Mouse (Mus musculus) small intestine, adult 2 months (tissue): Measurements from ENCODE around the gene Nedd8.

Experiments
- CTCF ChIP-seq: fragments of 200-500 bp; IDR thresholded peaks from 2 replicates; pipeline ENCODE4 v1.5.1; 2012; ENCODE audit warnings: low read depth, mild to moderate bottlenecking, control low read depth, inconsistent platforms, low read length, moderate library complexity, mixed read lengths; ENCODE audit not compliant: insufficient replicate concordance, insufficient read length; ENCODE audit errors: extremely low read depth
- POLR2A ChIP-seq: fragments of 200-500 bp; IDR thresholded peaks from 2 replicates; pipeline ENCODE4 v1.6.1; 2012; ENCODE audit warnings: low read depth, mild to moderate bottlenecking, control low read depth, inconsistent platforms, low read length, moderate library complexity

GRCm38 (mm10) chr14:55656935-55657334, 15.0 kb downstream of the Nedd8 start:
- TF ChIP-seq CTCF (no peak), POLR2A (no peak)
